In genomic region chr17:87349069-87349468, GRCm38 (mm10) we compare ENCODE assay signal across 12 mouse cellular contexts.
DNase-seq lines count a peak whose midpoint lies in the region; ATAC-seq and TF ChIP-seq lines count a peak whose summit lies in the region.
"Had no signal": no experiment of that assay in that cellular context is flagged by ENCODE, and none has a peak within 500 bp of the region (broad histone marks: within the 10 kb centered on the region; RNA-seq: fewer than 3 reads in every experiment).

No protein-coding gene starts in this region.

- H3K36me3 ChIP-seq in forebrain, embryonic 13.5 days (ENCODE audit: poor library complexity, severe bottlenecking) = no peaks in the 10 kb centered on the region
- no peaks in the 10 kb centered on the region for H3K36me3 ChIP-seq in forebrain, embryonic 12.5 days (replicated peaks)
- H3K36me3 ChIP-seq in embryonic facial prominence, embryonic 10.5 days (replicated peaks) = no peaks in the 10 kb centered on the region
- H3K36me3 ChIP-seq in midbrain, embryonic 16.5 days (ENCODE audit: control insufficient read depth, insufficient read depth, low read length) = no peaks in the 10 kb centered on the region

- WGBS in forebrain, embryonic 13.5 days = 27% methylated on average over 9 of the region's 9 CpGs
- 30% methylated on average over 9 of the region's 9 CpGs for WGBS in forebrain, embryonic 12.5 days
- WGBS in embryonic facial prominence, embryonic 10.5 days = 30% methylated on average over 9 of the region's 9 CpGs
- WGBS in midbrain, embryonic 16.5 days = 27% methylated on average over 9 of the region's 9 CpGs

- no peak for DNase-seq in layer of hippocampus, adult 2 months (ENCODE audit: low spot score in 2 of 2)
- no peak for DNase-seq in layer of hippocampus, postnatal 10 days (ENCODE audit: low spot score in 2 of 2)
- no peak for DNase-seq in embryonic facial prominence, embryonic 10.5 days (ENCODE audit: low spot score)
- DNase-seq in spleen, postnatal 14 days (ENCODE audit: low spot score in 2 of 2) = no peak
- DNase-seq in thymus, postnatal 14 days = no peak
- DNase-seq: cerebellum, postnatal 25 days; gastrocnemius, postnatal 14 days; heart, postnatal 10 days; left cerebral cortex, postnatal 4 days had no signal

- no peak overlapping the region for H3K4me2 ChIP-seq in forebrain, embryonic 13.5 days
- H3K4me2 ChIP-seq in forebrain, embryonic 12.5 days = no peak overlapping the region
- H3K4me2 ChIP-seq in midbrain, embryonic 16.5 days (ENCODE audit: low read length) = no peak overlapping the region

- TF ChIP-seq CTCF in layer of hippocampus, adult 2 months (conservative IDR thresholded peaks at IDR 0.05) = peak; percentile 53

- no peaks in the 10 kb centered on the region for H3K9me3 ChIP-seq in forebrain, embryonic 13.5 days (replicated peaks)
- no peaks in the 10 kb centered on the region for H3K9me3 ChIP-seq in forebrain, embryonic 12.5 days
- H3K9me3 ChIP-seq in embryonic facial prominence, embryonic 10.5 days = no peaks in the 10 kb centered on the region
- H3K9me3 ChIP-seq in midbrain, embryonic 16.5 days (replicated peaks; ENCODE audit: control insufficient read depth, low read length, poor library complexity, severe bottlenecking) = no peaks in the 10 kb centered on the region

- H3K9ac ChIP-seq in forebrain, embryonic 13.5 days = no peak overlapping the region
- no peak overlapping the region for H3K9ac ChIP-seq in forebrain, embryonic 12.5 days
- H3K9ac ChIP-seq in midbrain, embryonic 16.5 days (ENCODE audit: low read depth, low read length) = no peak overlapping the region

- peak; percentile 40; the same call in 1 of the 2 replicates for ATAC-seq in forebrain, embryonic 13.5 days
- no peak for ATAC-seq in forebrain, embryonic 12.5 days (ENCODE audit: low FRiP score)
- 0 out of 2 replicates have a peak, but pooled peaks have one; percentile 33 for ATAC-seq in midbrain, embryonic 16.5 days

- H3K27ac ChIP-seq in forebrain, embryonic 13.5 days = no peak overlapping the region
- no peak overlapping the region for H3K27ac ChIP-seq in forebrain, embryonic 12.5 days
- H3K27ac ChIP-seq in layer of hippocampus, adult 2 months = no peak overlapping the region
- peak overlapping the region; percentile 66 for H3K27ac ChIP-seq in embryonic facial prominence, embryonic 10.5 days (replicated peaks)
- no peak overlapping the region for H3K27ac ChIP-seq in midbrain, embryonic 16.5 days (ENCODE audit: low read length)

- H3K4me1 ChIP-seq in forebrain, embryonic 13.5 days = peaks cover 30% of the 10 kb centered on the region
- peaks cover 43% of the 10 kb centered on the region for H3K4me1 ChIP-seq in forebrain, embryonic 12.5 days
- H3K4me1 ChIP-seq in embryonic facial prominence, embryonic 10.5 days = peaks cover 92% of the 10 kb centered on the region
- H3K4me1 ChIP-seq in midbrain, embryonic 16.5 days (ENCODE audit: control insufficient read depth, insufficient read depth, low read length) = peaks cover 18% of the 10 kb centered on the region

- no peaks in the 10 kb centered on the region for H3K27me3 ChIP-seq in forebrain, embryonic 13.5 days
- no peaks in the 10 kb centered on the region for H3K27me3 ChIP-seq in forebrain, embryonic 12.5 days
- H3K27me3 ChIP-seq in embryonic facial prominence, embryonic 10.5 days (replicated peaks; ENCODE audit: low read depth, poor library complexity, severe bottlenecking) = no peaks in the 10 kb centered on the region
- H3K27me3 ChIP-seq in midbrain, embryonic 16.5 days (ENCODE audit: control insufficient read depth, insufficient read depth, low read depth, low read length) = no peaks in the 10 kb centered on the region

- no peak overlapping the region for H3K4me3 ChIP-seq in forebrain, embryonic 13.5 days
- no peak overlapping the region for H3K4me3 ChIP-seq in forebrain, embryonic 12.5 days (replicated peaks)
- H3K4me3 ChIP-seq in layer of hippocampus, adult 2 months = no peak overlapping the region
- no peak overlapping the region for H3K4me3 ChIP-seq in embryonic facial prominence, embryonic 10.5 days
- H3K4me3 ChIP-seq in midbrain, embryonic 16.5 days (ENCODE audit: low read depth, low read length) = no peak overlapping the region
